Mouse (Mus musculus) neural tube, embryonic 13.5 days (tissue): ENCODE measurements around the gene Frmd4a. TPM values are rescaled to one million over a fixed set of nuclear protein-coding genes. Genes with fewer than 3 reads are reported as not detected.
"Not testable (repeated sequence)": the region's sequence is repeated elsewhere in the genome, so short reads cannot be mapped to it uniquely, and the experiment has no call there.

Experiments
- ATAC-seq: fragments of 200-750 bp; cut with Nextera tagmentation; 2 replicates; pipeline ENCODE4 v1.8.0; 2017; ENCODE audit warnings: low read depth, mild to moderate bottlenecking, moderate TSS enrichment, moderate library complexity
- H3K27ac ChIP-seq: fragments of 300-500 bp; sonication (generic); replicated peaks from 2 replicates; pipeline ENCODE4 v1.5.1; 2015; ENCODE audit warnings: moderate library complexity, mild to moderate bottlenecking, inconsistent platforms
- H3K27me3 ChIP-seq: fragments of 300-500 bp; sonication (generic); 2 replicates; pipeline ENCODE4 v1.6.1; 2015; ENCODE audit warnings: mild to moderate bottlenecking, inconsistent platforms
- H3K36me3 ChIP-seq: fragments of 300-500 bp; sonication (generic); 2 replicates; pipeline ENCODE4 v1.6.1; 2015; ENCODE audit warnings: mild to moderate bottlenecking, inconsistent platforms
- H3K4me1 ChIP-seq: fragments of 300-500 bp; sonication (generic); replicated peaks from 2 replicates; pipeline ENCODE4 v1.6.1; 2015; ENCODE audit warnings: inconsistent platforms
- H3K4me2 ChIP-seq: fragments of 300-500 bp; sonication (generic); 2 replicates; pipeline ENCODE4 v1.6.1; 2015; ENCODE audit warnings: inconsistent platforms, mild to moderate bottlenecking, moderate library complexity
- H3K4me3 ChIP-seq: fragments of 300-500 bp; sonication (generic); 2 replicates; pipeline ENCODE4 v1.5.1; 2015; ENCODE audit warnings: mild to moderate bottlenecking, inconsistent platforms
- H3K9ac ChIP-seq: fragments of 300-500 bp; sonication (generic); 2 replicates; pipeline ENCODE4 v1.6.1; 2015; ENCODE audit warnings: moderate library complexity, mild to moderate bottlenecking, inconsistent platforms
- H3K9me3 ChIP-seq: fragments of 300-500 bp; sonication (generic); 2 replicates; pipeline ENCODE4 v1.6.1; 2016; ENCODE audit warnings: inconsistent platforms
- WGBS: fragments of 180-500 bp; shearing (Covaris S2); methylation state at CpG from one replicate; pipeline ENCODE4 v1.1.7; 2015; 5-methylcytosine and 5-hydroxymethylcytosine counted together
- polyA plus RNA-seq: library from polyadenylated mRNA; unstranded; fragments of >200 nt; fragmentation: Nextera tagmentation; extraction: Ambion mirVana; gene quantifications from 2 replicates; pipeline ENCODE4 v1.2.1, GENCODE M21; 2015

Gene Frmd4a
- polyA plus RNA-seq, 1 experiment from 2014 or later = 49.2 TPM

GRCm38 (mm10) chr2:4227563-4227962 lies 210.0 kb downstream of the Frmd4a start:
- H3K9me3 ChIP-seq = no peaks in the 10 kb centered on the region
- H3K4me1 ChIP-seq = peaks cover 43% of the 10 kb centered on the region
- no peak for ATAC-seq
- H3K36me3 ChIP-seq = no peaks in the 10 kb centered on the region
- H3K4me3 ChIP-seq = no peak overlapping the region
- no peaks in the 10 kb centered on the region for H3K27me3 ChIP-seq
- H3K27ac ChIP-seq = no peak overlapping the region
- 46% methylated on average over 4 of the region's 4 CpGs for WGBS
- no peak overlapping the region for H3K9ac ChIP-seq
- no peak overlapping the region for H3K4me2 ChIP-seq

- Histone ChIP-seq H3K4me1 (peaks cover 49% of the 10 kb centered on the region), H3K27me3 (no peaks in the 10 kb centered on the region), H3K36me3 (no peaks in the 10 kb centered on the region), H3K4me3 (no peak overlapping the region), H3K9me3 (no peaks in the 10 kb centered on the region), H3K27ac (no peak overlapping the region), H3K4me2 (no peak overlapping the region), H3K9ac (peak overlapping the region; percentile 6; the same call in 1 of the 2 replicates)
- ATAC-seq = no peak; the same call in 1 of the 2 replicates
- 36% methylated on average over 3 of the region's 3 CpGs for WGBS
Observed at GRCm38 (mm10) chr2:4228510-4228909, 211.0 kb downstream of the Frmd4a start.

GRCm38 (mm10) chr2:4232335-4232734 lies 214.8 kb downstream of the Frmd4a start:
- H3K9ac ChIP-seq = no peak overlapping the region
- no peaks in the 10 kb centered on the region for H3K27me3 ChIP-seq
- peaks cover 49% of the 10 kb centered on the region for H3K4me1 ChIP-seq
- whole genome bisulfite sequencing = 18% methylated on average over 3 of the region's 3 CpGs
- H3K9me3 ChIP-seq = no peaks in the 10 kb centered on the region
- H3K4me2 ChIP-seq = peak overlapping the region; percentile 43
- H3K4me3 ChIP-seq = peak overlapping the region; percentile 12; the same call in 1 of the 2 replicates
- H3K36me3 ChIP-seq = no peaks in the 10 kb centered on the region
- ATAC-seq = 0 out of 2 replicates have a peak, but pooled peaks have one; percentile 26
- H3K27ac ChIP-seq = peak overlapping the region; percentile 74

- peaks cover 44% of the 10 kb centered on the region for H3K4me1 ChIP-seq
- 16% methylated on average over 10 of the region's 10 CpGs for WGBS
- H3K27ac ChIP-seq = peak overlapping the region; percentile 74
- no peaks in the 10 kb centered on the region for H3K36me3 ChIP-seq
- H3K9me3 ChIP-seq = no peaks in the 10 kb centered on the region
- peak overlapping the region; percentile 12; the same call in 1 of the 2 replicates for H3K4me3 ChIP-seq
- peak overlapping the region; percentile 43 for H3K4me2 ChIP-seq
- peak overlapping the region; percentile 58 for H3K9ac ChIP-seq
- H3K27me3 ChIP-seq = no peaks in the 10 kb centered on the region
- ATAC-seq = 0 out of 2 replicates have a peak, but pooled peaks have one; percentile 49
Observed at GRCm38 (mm10) chr2:4232761-4233322, 215.3 kb downstream of the Frmd4a start.

GRCm38 (mm10) chr2:4237686-4238085 lies 220.2 kb downstream of the Frmd4a start:
- 55% methylated on average over 5 of the region's 5 CpGs for WGBS
- Histone ChIP-seq H3K4me2 (no peak overlapping the region), H3K9ac (no peak overlapping the region), H3K4me3 (no peak overlapping the region), H3K27ac (no peak overlapping the region), H3K4me1 (peaks cover 14% of the 10 kb centered on the region), H3K36me3 (no peaks in the 10 kb centered on the region), H3K9me3 (no peaks in the 10 kb centered on the region), H3K27me3 (no peaks in the 10 kb centered on the region)
- ATAC-seq = no peak

GRCm38 (mm10) chr2:4249723-4250122 lies 232.2 kb downstream of the Frmd4a start:
- peaks cover 28% of the 10 kb centered on the region for H3K4me1 ChIP-seq
- 15% methylated on average over 6 of the region's 6 CpGs for WGBS
- no peaks in the 10 kb centered on the region for H3K9me3 ChIP-seq
- no peak overlapping the region for H3K27ac ChIP-seq
- no peak overlapping the region for H3K9ac ChIP-seq
- H3K27me3 ChIP-seq = no peaks in the 10 kb centered on the region
- no peak for ATAC-seq
- H3K4me2 ChIP-seq = no peak overlapping the region
- no peak overlapping the region for H3K4me3 ChIP-seq
- no peaks in the 10 kb centered on the region for H3K36me3 ChIP-seq

GRCm38 (mm10) chr2:4252541-4253291 lies 235.2 kb downstream of the Frmd4a start:
- no peaks in the 10 kb centered on the region for H3K9me3 ChIP-seq
- WGBS = 29% methylated on average over 9 of the region's 9 CpGs
- H3K36me3 ChIP-seq = no peaks in the 10 kb centered on the region
- peak overlapping the region; percentile 70 for H3K27ac ChIP-seq
- no peaks in the 10 kb centered on the region for H3K27me3 ChIP-seq
- ATAC-seq = 0 out of 2 replicates have a peak, but pooled peaks have one; percentile 17
- peaks cover 28% of the 10 kb centered on the region for H3K4me1 ChIP-seq
- H3K4me2 ChIP-seq = peak overlapping the region; percentile 11; the same call in 1 of the 2 replicates
- H3K4me3 ChIP-seq = no peak overlapping the region
- 0 out of 2 replicates have a peak overlapping the region, but pooled peaks have one; percentile 26 for H3K9ac ChIP-seq

GRCm38 (mm10) chr2:4253348-4253747 lies 235.8 kb downstream of the Frmd4a start:
- Histone ChIP-seq H3K4me2 (peak overlapping the region; percentile 11; the same call in 1 of the 2 replicates), H3K9me3 (no peaks in the 10 kb centered on the region)

GRCm38 (mm10) chr2:4254083-4254482 lies 236.6 kb downstream of the Frmd4a start:
- Histone ChIP-seq H3K27me3 (no peaks in the 10 kb centered on the region), H3K9ac (no peak overlapping the region), H3K9me3 (no peaks in the 10 kb centered on the region), H3K4me1 (peaks cover 28% of the 10 kb centered on the region), H3K4me2 (no peak overlapping the region), H3K4me3 (no peak overlapping the region), H3K27ac (no peak overlapping the region), H3K36me3 (no peaks in the 10 kb centered on the region)
- WGBS = 68% methylated on average over 5 of the region's 5 CpGs
- ATAC-seq = no peak

More at GRCm38 (mm10) chr2:4253348-4253747, 235.8 kb downstream of the Frmd4a start:
- Histone ChIP-seq H3K27ac (peak overlapping the region; percentile 70), H3K36me3 (no peaks in the 10 kb centered on the region), H3K9ac (0 out of 2 replicates have a peak overlapping the region, but pooled peaks have one; percentile 26), H3K27me3 (no peaks in the 10 kb centered on the region), H3K4me1 (peaks cover 28% of the 10 kb centered on the region), H3K4me3 (no peak overlapping the region)
- WGBS = 8% methylated on average over 4 of the region's 4 CpGs
- peak; percentile 55; the same call in 1 of the 2 replicates for ATAC-seq

- 79% methylated on average over 2 of the region's 2 CpGs for WGBS
- ATAC-seq = no peak
- no peak overlapping the region for H3K27ac ChIP-seq
- H3K4me2 ChIP-seq = no peak overlapping the region
- no peaks in the 10 kb centered on the region for H3K27me3 ChIP-seq
- H3K36me3 ChIP-seq = no peaks in the 10 kb centered on the region
- H3K4me3 ChIP-seq = no peak overlapping the region
- no peak overlapping the region for H3K9ac ChIP-seq
- H3K9me3 ChIP-seq = no peaks in the 10 kb centered on the region
- H3K4me1 ChIP-seq = peaks cover 29% of the 10 kb centered on the region
Observed at GRCm38 (mm10) chr2:4256242-4256641, 238.7 kb downstream of the Frmd4a start.

- no peaks in the 10 kb centered on the region for H3K9me3 ChIP-seq
- H3K9ac ChIP-seq = no peak overlapping the region
- peaks cover 18% of the 10 kb centered on the region for H3K4me1 ChIP-seq
- H3K4me3 ChIP-seq = no peak overlapping the region
- H3K27me3 ChIP-seq = no peaks in the 10 kb centered on the region
- WGBS = 88% methylated on average over 1 of the region's 1 CpGs
- H3K4me2 ChIP-seq = no peak overlapping the region
- H3K36me3 ChIP-seq = no peaks in the 10 kb centered on the region
- no peak for ATAC-seq
- no peak overlapping the region for H3K27ac ChIP-seq
Observed at GRCm38 (mm10) chr2:4257604-4258003, 240.1 kb downstream of the Frmd4a start.

- not testable (repeated sequence) for H3K4me2 ChIP-seq, H3K4me1 ChIP-seq, H3K4me3 ChIP-seq, H3K27ac ChIP-seq, H3K9ac ChIP-seq, ATAC-seq, H3K27me3 ChIP-seq, H3K9me3 ChIP-seq, H3K36me3 ChIP-seq
- 92% methylated on average over 12 of the region's 12 CpGs for WGBS
Observed at GRCm38 (mm10) chr2:4258803-4259202, 241.3 kb downstream of the Frmd4a start.
